Mouse (Mus musculus) layer of hippocampus, postnatal 36 days (tissue): ENCODE results near the gene Lhx1. TPM values are rescaled to one million over a fixed set of nuclear protein-coding genes. Genes with fewer than 3 reads are reported as not detected.

Source experiments
- DNase-seq, 2 experiments: peaks; one replicate each; pipeline ENCODE4 v3.0.0; 2022
- total RNA-seq, 2 experiments: library from RNA; stranded (reverse); gene quantifications; 2 replicates each; pipeline ENCODE4 v1.2.3; 2021

Gene Lhx1
- under 1 TPM; 0.20 to 0.65 TPM for total RNA-seq

DNA sequence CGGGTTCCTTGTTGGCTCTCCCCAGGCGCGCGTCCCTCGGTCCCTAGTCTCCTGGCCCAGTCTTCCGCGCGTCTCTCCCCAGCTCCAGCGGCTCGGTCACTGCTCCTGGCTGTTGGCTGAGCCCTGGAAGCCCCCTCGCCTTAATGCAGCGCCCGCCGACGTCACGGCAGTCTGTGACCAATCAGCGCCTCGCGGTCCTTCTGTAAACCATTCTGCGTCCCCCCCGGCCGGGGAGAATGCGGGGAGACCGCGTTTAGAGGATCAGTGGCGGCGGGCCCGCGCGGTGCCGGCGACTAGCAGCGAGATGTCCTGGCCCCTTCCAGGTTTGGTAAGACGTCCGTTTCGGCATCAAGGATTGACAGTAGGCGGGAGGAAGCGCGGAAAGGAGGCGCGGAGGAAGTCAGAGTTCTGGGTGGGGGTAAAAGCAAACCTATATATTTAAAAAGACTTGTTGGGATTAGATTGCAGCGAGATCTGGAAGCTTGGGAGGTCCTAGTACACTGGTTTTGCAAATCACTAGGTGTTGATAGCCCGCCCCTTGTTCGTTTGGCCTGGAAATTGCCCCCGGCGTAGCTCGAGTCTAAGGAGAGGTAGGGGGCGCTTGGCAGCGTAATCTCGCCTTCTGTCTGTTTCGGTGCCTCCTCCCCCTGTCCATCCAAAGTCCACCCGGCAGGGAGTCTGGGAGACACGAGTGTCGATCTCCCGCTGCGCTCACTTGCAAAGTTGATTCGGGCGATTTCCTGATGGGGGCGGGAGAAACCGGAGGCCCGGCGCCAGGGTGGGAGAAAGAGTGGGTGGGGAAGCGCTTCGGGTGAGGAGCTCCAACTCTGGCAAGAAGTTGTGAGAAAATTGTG is at the start of gene Lhx1:
Lhx1 (minus strand) TSS at position 115 of the 854 bp plus-strand sequence.
- DNase-seq, result no peak

DNA sequence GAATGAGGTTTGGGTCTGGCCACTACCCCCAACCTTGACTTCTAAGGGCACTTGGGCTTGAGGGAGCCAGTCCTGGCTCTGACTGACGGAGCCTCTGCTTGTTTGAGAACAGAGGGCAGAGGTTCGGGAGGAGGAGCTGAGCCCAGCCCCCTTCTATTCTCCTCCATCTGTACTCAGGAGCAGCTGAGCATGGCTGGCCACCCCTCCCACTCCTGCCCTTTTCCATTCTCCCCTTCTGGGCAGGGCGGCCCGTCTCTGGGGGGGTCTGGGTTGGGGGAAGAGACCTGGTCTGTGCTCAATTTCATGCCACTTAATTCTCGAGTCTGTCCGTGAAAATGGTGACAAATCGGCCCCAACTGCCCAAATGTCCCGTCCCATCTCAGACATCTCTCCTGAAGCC is 49.5 kb upstream of the Lhx1 start:
- DNase-seq, result no peak

GRCm38 (mm10) chr11:84573637-84574036 is 48.3 kb upstream of the Lhx1 start:
- DNase-seq, result no peak

- no peak for DNase-seq
Observed at GRCm38 (mm10) chr11:84570812-84571211, 45.5 kb upstream of the Lhx1 start.

- no peak for DNase-seq
Observed at GRCm38 (mm10) chr11:84570392-84570791, 45.1 kb upstream of the Lhx1 start.

DNA sequence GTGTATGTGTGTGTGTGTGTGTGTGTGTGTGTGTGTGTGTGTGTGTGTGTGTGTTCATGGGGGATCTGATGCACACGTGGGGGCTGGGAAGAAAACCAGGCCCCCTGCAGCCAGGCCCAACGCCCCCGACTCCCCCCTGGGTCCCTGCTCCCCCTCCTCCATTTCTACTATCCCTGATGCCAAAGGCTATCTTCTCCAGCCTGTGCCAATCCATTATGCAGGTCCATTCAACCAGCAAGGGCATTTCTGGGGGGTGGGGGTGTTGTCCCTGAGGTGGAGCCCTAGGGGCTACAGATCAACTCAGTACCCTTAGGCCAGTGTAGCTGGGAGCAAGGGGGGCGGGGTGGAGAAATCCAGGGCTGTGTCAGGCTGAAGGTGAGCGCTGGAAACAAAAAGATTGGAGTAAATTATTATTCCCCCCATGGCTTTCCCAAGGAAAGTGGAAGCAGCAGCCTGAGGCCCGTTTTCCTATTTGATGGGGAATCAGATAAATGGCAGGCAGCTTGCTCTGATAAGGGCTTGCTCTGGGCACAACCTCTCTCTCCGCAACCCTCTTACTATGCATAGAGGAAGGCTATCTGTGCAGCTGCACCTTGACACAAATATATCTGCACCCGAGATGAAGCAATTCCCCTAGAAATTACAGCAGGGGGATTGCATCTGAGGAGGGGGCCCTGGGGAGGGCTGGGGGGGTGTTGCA is 43.9 kb upstream of the Lhx1 start:
- no peak for DNase-seq

DNA sequence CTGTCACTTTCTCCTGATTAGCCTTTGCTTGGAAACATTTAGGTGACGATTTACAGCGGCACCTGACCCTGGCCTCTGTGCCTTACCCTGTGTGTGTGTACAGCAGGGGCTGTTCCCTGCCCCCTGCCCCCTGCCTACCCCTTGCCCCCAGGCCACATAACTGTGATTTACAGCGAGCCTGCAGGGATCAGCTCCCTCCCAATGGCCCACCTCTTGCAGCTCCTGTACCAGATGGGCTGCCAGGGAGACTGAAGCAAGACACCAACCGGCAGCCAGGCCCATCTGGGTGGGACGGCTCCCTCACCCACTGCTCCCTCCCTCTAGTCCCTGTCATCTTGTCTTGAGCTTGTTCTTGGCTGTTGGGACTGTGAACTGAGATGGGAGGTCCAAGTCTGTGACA is 43.1 kb upstream of the Lhx1 start:
- no peak for DNase-seq

- no peak for DNase-seq
Observed at GRCm38 (mm10) chr11:84566691-84567090, 41.4 kb upstream of the Lhx1 start.

GRCm38 (mm10) chr11:84565224-84565623 is 39.9 kb upstream of the Lhx1 start:
- no peak for DNase-seq

DNA sequence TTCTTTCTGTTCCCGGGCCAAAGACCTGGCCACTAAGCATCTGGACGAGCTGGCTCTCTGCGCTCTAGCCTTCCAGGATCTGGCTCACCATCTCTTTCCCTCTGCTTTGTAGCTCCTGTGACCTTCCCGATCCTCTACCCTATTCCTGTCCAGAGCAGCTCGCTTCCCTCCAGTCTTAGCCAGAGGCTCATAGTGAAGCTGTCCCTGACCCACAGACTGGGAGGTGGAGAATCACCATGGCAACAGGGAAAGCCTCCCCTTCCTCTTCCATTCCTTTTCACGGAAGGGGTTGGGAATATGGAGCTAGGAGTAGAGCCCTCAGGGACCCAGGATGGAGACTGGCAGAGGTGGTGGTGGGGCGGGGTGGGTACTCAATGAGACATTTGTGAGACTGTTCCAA is 38.0 kb upstream of the Lhx1 start:
- DNase-seq, result no peak

GRCm38 (mm10) chr11:84562758-84563347 is 37.5 kb upstream of the Lhx1 start:
- no peak for DNase-seq

GRCm38 (mm10) chr11:84561546-84561945 is 36.2 kb upstream of the Lhx1 start:
- DNase-seq, result no peak

- DNase-seq, result no peak
Observed at GRCm38 (mm10) chr11:84553821-84554450, 28.6 kb upstream of the Lhx1 start.

DNA sequence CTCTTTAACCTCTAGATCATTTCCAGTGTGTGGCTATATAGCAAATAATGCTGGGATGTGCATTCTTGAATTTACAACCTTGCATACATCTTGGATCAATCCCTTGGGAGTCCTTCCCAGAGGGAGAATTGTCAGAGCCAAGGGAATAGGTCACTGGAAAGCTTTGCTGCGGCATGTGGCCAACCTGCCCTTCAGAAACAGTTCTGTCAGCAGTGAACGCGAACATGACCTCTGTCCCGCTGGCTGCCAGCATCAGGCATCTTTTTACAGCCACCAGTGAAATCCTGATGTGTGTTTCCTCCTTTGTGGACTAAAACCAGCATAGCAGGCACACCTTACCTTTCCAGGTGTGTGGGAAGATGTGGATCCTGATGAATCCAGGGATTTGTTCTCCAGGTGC is 26.0 kb upstream of the Lhx1 start:
- no peak for DNase-seq

DNA sequence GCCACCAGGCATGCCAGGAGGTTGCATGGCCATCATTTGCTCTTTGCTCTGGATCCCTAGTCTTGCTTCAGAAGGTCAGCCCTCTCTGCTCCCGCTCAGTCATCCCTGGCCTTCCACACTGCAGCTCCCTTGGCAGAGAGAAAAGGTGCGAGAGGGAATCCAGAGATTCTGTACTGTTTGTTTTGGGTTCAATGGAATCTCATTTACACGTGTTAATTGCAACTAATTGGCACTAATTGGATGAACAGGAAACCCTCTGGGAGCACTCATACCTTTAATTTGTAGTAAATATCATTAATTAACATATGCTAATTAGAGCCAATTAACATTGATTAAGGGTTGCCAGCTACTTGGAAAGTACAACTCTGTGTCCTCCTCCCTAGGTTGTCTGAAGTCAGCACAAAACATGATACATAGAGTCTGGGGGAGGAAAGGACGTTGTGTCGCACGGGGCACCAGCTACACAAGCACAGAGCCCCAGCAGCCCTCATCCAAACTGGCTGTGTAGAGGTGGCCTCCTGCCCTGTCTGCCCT is 24.0 kb upstream of the Lhx1 start:
- no peak for DNase-seq

GRCm38 (mm10) chr11:84548293-84548692 is 23.0 kb upstream of the Lhx1 start:
- DNase-seq, result no peak

GRCm38 (mm10) chr11:84539981-84540380 is 14.6 kb upstream of the Lhx1 start:
- no peak for DNase-seq

GRCm38 (mm10) chr11:84529797-84530703 is 4.7 kb upstream of the Lhx1 start:
- no peak for DNase-seq

DNA sequence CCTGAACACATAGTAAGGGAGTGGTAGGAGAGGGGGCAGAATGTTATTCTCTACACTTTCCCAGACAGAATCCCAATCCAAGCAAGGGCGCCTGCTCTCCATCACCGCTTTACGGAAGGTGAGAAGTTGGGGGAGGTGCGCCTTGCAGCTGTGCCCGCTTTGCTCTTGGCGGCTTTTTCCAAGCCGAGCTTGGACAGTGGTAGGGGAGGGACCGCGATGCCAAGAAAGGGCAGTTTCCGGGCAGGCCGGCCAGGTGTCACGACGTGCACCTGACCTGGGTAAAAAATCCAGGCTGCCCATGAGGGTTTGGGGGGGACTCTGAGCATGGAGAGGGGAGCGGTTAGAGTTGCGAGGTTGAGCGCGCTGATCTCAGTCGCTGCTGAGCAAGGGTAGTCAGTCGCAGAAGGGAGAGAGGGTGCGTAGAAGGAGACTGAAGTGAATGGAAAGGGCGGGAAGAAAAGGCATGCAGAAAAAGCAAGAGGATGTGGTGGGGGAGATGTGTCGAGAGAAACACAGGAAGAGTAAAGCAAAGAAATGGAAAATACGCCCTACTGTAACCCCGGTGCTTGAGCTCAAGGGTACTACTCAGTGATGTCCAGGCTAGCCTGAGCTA is 3.9 kb upstream of the Lhx1 start:
- DNase-seq, result no peak

GRCm38 (mm10) chr11:84526976-84527860 is 1.9 kb upstream of the Lhx1 start:
- no peak for DNase-seq
